Mouse (Mus musculus) left cerebral cortex, adult 18-20 months (tissue): ENCODE measurements around the gene Sgk1. TPM values are rescaled to one million over a fixed set of nuclear protein-coding genes. Genes with fewer than 3 reads are reported as not detected.

Source experiments
- DNase-seq, 2 experiments: peaks; one replicate each; pipeline ENCODE4 v3.0.0; 2021 to 2022; ENCODE audit warnings: low spot score in 2 of 2, mixed read lengths in 1 of 2
- long read RNA-seq, 2 experiments: library from polyadenylated mRNA; stranded (forward); transcript quantifications; one replicate each; pipeline ENCODE4 v2.0.0; 2021
- total RNA-seq, 2 experiments: library from RNA; stranded (reverse); gene quantifications; 2 replicates each; pipeline ENCODE4 v1.2.3; 2021

The Sgk1 gene
- 100 to 1,000 TPM in 1 of 2 experiments, 10 to 100 TPM in 1; 77.2 to 101 TPM for total RNA-seq
- long read RNA-seq, experiment 1, transcript Sgk1-202 (12 exons, 2,576 nt), result minor isoform, 13 of 105 reads
- long read RNA-seq, experiment 1, transcript Sgk1-201 (12 exons, 2,456 nt), result major isoform, 62 of 105 reads
- long read RNA-seq, experiment 1, transcript Sgk1-204 (14 exons, 3,096 nt), result minor isoform, 11 of 105 reads
- long read RNA-seq, experiment 1, partial matches to known transcripts, result 11 of 105 reads
- long read RNA-seq, experiment 1, other reads (novel, unspliced or antisense), result 8 of 105 reads
- long read RNA-seq, experiment 2, transcript Sgk1-201 (12 exons, 2,456 nt), result major isoform, 21 of 51 reads
- long read RNA-seq, experiment 2, transcript Sgk1-204 (14 exons, 3,096 nt), result minor isoform, 19 of 51 reads
- long read RNA-seq, experiment 2, transcript Sgk1-202 (12 exons, 2,576 nt), result minor isoform, 5 of 51 reads
- long read RNA-seq, experiment 2, partial matches to known transcripts, result 4 of 51 reads
- long read RNA-seq, experiment 2, other reads (novel, unspliced or antisense), result 2 of 51 reads

- DNase-seq, result peak; percentile 66 to 71
Observed at GRCm38 (mm10) chr10:21882184-21883081, at the start of gene Sgk1. Gene Sgk1, plus strand, starts transcription at chr10:21882184.

- peak in 1 of 2 experiments; percentile 7 for DNase-seq
Observed at GRCm38 (mm10) chr10:21832282-21832681, 49.7 kb upstream of the Sgk1 start.

GRCm38 (mm10) chr10:21833757-21834156, 48.2 kb upstream of the Sgk1 start:
- no peak for DNase-seq

GRCm38 (mm10) chr10:21835077-21835476, 46.9 kb upstream of the Sgk1 start:
- DNase-seq, result no peak

GRCm38 (mm10) chr10:21839248-21840155, 42.5 kb upstream of the Sgk1 start:
- DNase-seq, result no peak

GRCm38 (mm10) chr10:21843326-21843725, 38.7 kb upstream of the Sgk1 start:
- no peak for DNase-seq

GRCm38 (mm10) chr10:21843861-21844260, 38.1 kb upstream of the Sgk1 start:
- DNase-seq, result no peak

GRCm38 (mm10) chr10:21844391-21844790, 37.6 kb upstream of the Sgk1 start:
- DNase-seq, result no peak

- DNase-seq, result no peak
Observed at GRCm38 (mm10) chr10:21845601-21846282, 36.2 kb upstream of the Sgk1 start.

- DNase-seq, result no peak
Observed at GRCm38 (mm10) chr10:21846366-21846765, 35.6 kb upstream of the Sgk1 start.

GRCm38 (mm10) chr10:21847026-21847820, 34.8 kb upstream of the Sgk1 start:
- no peak for DNase-seq

GRCm38 (mm10) chr10:21847931-21848670, 33.9 kb upstream of the Sgk1 start:
- no peak for DNase-seq

- DNase-seq, result no peak
Observed at GRCm38 (mm10) chr10:21849251-21849650, 32.7 kb upstream of the Sgk1 start.

- DNase-seq, result no peak
Observed at GRCm38 (mm10) chr10:21850330-21850729, 31.7 kb upstream of the Sgk1 start.

GRCm38 (mm10) chr10:21853122-21853521, 28.9 kb upstream of the Sgk1 start:
- DNase-seq, result no peak

GRCm38 (mm10) chr10:21853566-21854328, 28.2 kb upstream of the Sgk1 start:
- peak; percentile 11 to 24 for DNase-seq

GRCm38 (mm10) chr10:21855338-21855737, 26.6 kb upstream of the Sgk1 start:
- DNase-seq, result no peak

GRCm38 (mm10) chr10:21857676-21858075, 24.3 kb upstream of the Sgk1 start:
- DNase-seq, result no peak
